ENCODE assay signal across 8 mouse cellular contexts in the genomic region with DNA sequence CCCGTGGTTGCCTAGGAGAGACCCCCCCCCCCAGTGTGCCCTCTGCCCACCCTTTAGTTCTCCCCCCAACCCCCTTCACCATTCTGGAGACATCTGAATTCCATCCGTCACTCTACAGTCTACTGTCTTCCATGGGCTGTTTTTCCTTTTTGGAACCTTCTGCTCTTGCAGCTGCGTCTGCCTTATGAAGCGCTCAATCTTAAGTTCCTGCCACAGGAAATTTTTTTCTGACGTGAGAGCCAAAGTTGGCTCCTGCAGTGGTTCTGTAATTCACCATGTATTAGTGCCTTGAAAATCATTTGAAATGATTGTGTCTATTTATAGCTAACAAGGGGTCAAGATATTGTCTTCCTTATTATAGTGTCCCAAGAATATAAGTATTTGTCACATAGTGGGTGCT. TPM values are rescaled to one million over a fixed set of nuclear protein-coding genes. Genes with fewer than 3 reads are reported as not detected.
A peak's percentile ranks its signal among the peaks of the same experiment; 100 is the strongest.
DNase-seq lines count a peak whose midpoint lies in the region; ATAC-seq lines count a peak whose summit lies in the region.

No protein-coding gene starts in this region.

- peaks cover 38% of the 10 kb centered on the region for H3K36me3 ChIP-seq in embryonic facial prominence, embryonic 10.5 days (replicated peaks)
- H3K36me3 ChIP-seq in intestine, embryonic 15.5 days, result peaks cover 16% of the 10 kb centered on the region; the same call in 1 of the 2 replicates
- H3K36me3 ChIP-seq in midbrain, embryonic 15.5 days (replicated peaks), result peaks cover 7% of the 10 kb centered on the region

- 86% methylated on average over 5 of the region's 5 CpGs for WGBS in embryonic facial prominence, embryonic 10.5 days
- 69% methylated on average over 5 of the region's 5 CpGs for WGBS in intestine, embryonic 15.5 days
- 79% methylated on average over 5 of the region's 5 CpGs for WGBS in midbrain, embryonic 15.5 days

- peak overlapping the region; percentile 91; the same call in 1 of the 2 replicates for H3K27ac ChIP-seq in embryonic facial prominence, embryonic 10.5 days (replicated peaks)
- peak overlapping the region; percentile 88; the same call in 1 of the 2 replicates for H3K27ac ChIP-seq in intestine, embryonic 15.5 days
- H3K27ac ChIP-seq in midbrain, embryonic 15.5 days, result no peak overlapping the region

- H3K9ac ChIP-seq in intestine, embryonic 15.5 days, result peak overlapping the region; percentile 73
- peak overlapping the region; percentile 63; the same call in 1 of the 2 replicates for H3K9ac ChIP-seq in midbrain, embryonic 15.5 days

- no peaks in the 10 kb centered on the region for H3K9me3 ChIP-seq in embryonic facial prominence, embryonic 10.5 days
- no peaks in the 10 kb centered on the region for H3K9me3 ChIP-seq in intestine, embryonic 15.5 days
- no peaks in the 10 kb centered on the region for H3K9me3 ChIP-seq in midbrain, embryonic 15.5 days

- 0 out of 2 replicates have a peak, but pooled peaks cover 1% of the 10 kb centered on the region for H3K27me3 ChIP-seq in embryonic facial prominence, embryonic 10.5 days (replicated peaks; ENCODE audit: low read depth, poor library complexity, severe bottlenecking)
- no peaks in the 10 kb centered on the region for H3K27me3 ChIP-seq in intestine, embryonic 15.5 days (replicated peaks)
- H3K27me3 ChIP-seq in midbrain, embryonic 15.5 days (replicated peaks), result no peaks in the 10 kb centered on the region

- peak overlapping the region; percentile 75 for H3K4me3 ChIP-seq in embryonic facial prominence, embryonic 10.5 days
- peak overlapping the region; percentile 54 for H3K4me3 ChIP-seq in intestine, embryonic 15.5 days (replicated peaks)
- 0 out of 2 replicates have a peak overlapping the region, but pooled peaks have one; percentile 58 for H3K4me3 ChIP-seq in midbrain, embryonic 15.5 days

- ATAC-seq in intestine, embryonic 15.5 days, result no peak
- ATAC-seq in midbrain, embryonic 15.5 days (replicated peaks), result no peak

- peaks cover 36% of the 10 kb centered on the region for H3K4me1 ChIP-seq in embryonic facial prominence, embryonic 10.5 days
- H3K4me1 ChIP-seq in intestine, embryonic 15.5 days (replicated peaks), result peaks cover 18% of the 10 kb centered on the region
- peaks cover 21% of the 10 kb centered on the region for H3K4me1 ChIP-seq in midbrain, embryonic 15.5 days

- H3K4me2 ChIP-seq in intestine, embryonic 15.5 days (replicated peaks), result peak overlapping the region; percentile 95
- H3K4me2 ChIP-seq in midbrain, embryonic 15.5 days, result peak overlapping the region; percentile 79

- peak; percentile 28 for DNase-seq in kidney, adult 9 months
- no peak for DNase-seq in kidney, adult 11 months
- no peak for DNase-seq in embryonic facial prominence, embryonic 10.5 days (ENCODE audit: low spot score)
- DNase-seq in spleen, postnatal 36 days (ENCODE audit: low spot score in 2 of 2), result no peak
- DNase-seq in retina, embryonic 14.5 days (ENCODE audit: low spot score), result no peak
- DNase-seq in urinary bladder, postnatal 14 days (ENCODE audit: low spot score), result no peak

RNA-seq across cellular contexts. Expression of a gene that starts 6.3 kb away (rescaled TPM):
- polyA plus RNA-seq in embryonic facial prominence, embryonic 10.5 days (2016; fragmentation: Nextera tagmentation; extraction: Ambion mirVana), result 25.4 and 29.5 TPM in 2 replicates
- 23.0 and 30.5 TPM in 2 replicates for polyA plus RNA-seq in intestine, embryonic 15.5 days (2015; fragmentation: Nextera tagmentation; extraction: Ambion mirVana)
- 51.5 and 53.4 TPM in 2 replicates for polyA plus RNA-seq in midbrain, embryonic 15.5 days (2015; fragmentation: Nextera tagmentation; extraction: Ambion mirVana)

RNA-seq across cellular contexts. Expression of a gene that starts 7.8 kb away (rescaled TPM):
- polyA plus RNA-seq in embryonic facial prominence, embryonic 10.5 days (2016; fragmentation: Nextera tagmentation; extraction: Ambion mirVana), result 866 and 898 TPM in 2 replicates
- 1,025 and 1,054 TPM in 2 replicates for polyA plus RNA-seq in intestine, embryonic 15.5 days (2015; fragmentation: Nextera tagmentation; extraction: Ambion mirVana)
- 476 TPM in 2 replicates for polyA plus RNA-seq in midbrain, embryonic 15.5 days (2015; fragmentation: Nextera tagmentation; extraction: Ambion mirVana)

RNA-seq across cellular contexts. Expression of a gene that starts 7.8 kb away (rescaled TPM):
- polyA plus RNA-seq in embryonic facial prominence, embryonic 10.5 days (2016; fragmentation: Nextera tagmentation; extraction: Ambion mirVana), result 469 and 477 TPM in 2 replicates
- polyA plus RNA-seq in intestine, embryonic 15.5 days (2015; fragmentation: Nextera tagmentation; extraction: Ambion mirVana), result 492 and 540 TPM in 2 replicates
- 467 and 476 TPM in 2 replicates for polyA plus RNA-seq in midbrain, embryonic 15.5 days (2015; fragmentation: Nextera tagmentation; extraction: Ambion mirVana)

RNA-seq across cellular contexts. Expression of a gene that starts 26.3 kb away (rescaled TPM):
- 97.8 and 98.9 TPM in 2 replicates for polyA plus RNA-seq in embryonic facial prominence, embryonic 10.5 days (2016; fragmentation: Nextera tagmentation; extraction: Ambion mirVana)
- 53.3 and 61.3 TPM in 2 replicates for polyA plus RNA-seq in intestine, embryonic 15.5 days (2015; fragmentation: Nextera tagmentation; extraction: Ambion mirVana)
- 50.8 and 58.9 TPM in 2 replicates for polyA plus RNA-seq in midbrain, embryonic 15.5 days (2015; fragmentation: Nextera tagmentation; extraction: Ambion mirVana)

RNA-seq across cellular contexts. Expression of a gene that starts 35.0 kb away (rescaled TPM):
- polyA plus RNA-seq in embryonic facial prominence, embryonic 10.5 days (2016; fragmentation: Nextera tagmentation; extraction: Ambion mirVana), result 33.4 and 39.0 TPM in 2 replicates
- polyA plus RNA-seq in intestine, embryonic 15.5 days (2015; fragmentation: Nextera tagmentation; extraction: Ambion mirVana), result 20.7 and 23.4 TPM in 2 replicates
- polyA plus RNA-seq in midbrain, embryonic 15.5 days (2015; fragmentation: Nextera tagmentation; extraction: Ambion mirVana), result 22.6 and 23.3 TPM in 2 replicates
